Mouse (Mus musculus) forebrain, embryonic 10.5 days (tissue): ENCODE results near the gene Wapl. TPM values are rescaled to one million over a fixed set of nuclear protein-coding genes. Genes with fewer than 3 reads are reported as not detected.

Experiments used
- DNase-seq: peaks from one replicate; pipeline ENCODE4 v3.0.0-alpha.2; 2017; ENCODE audit warnings: low spot score; ENCODE audit errors: extremely low spot score
- H3K27ac ChIP-seq: fragments of 300-500 bp; sonication (generic); 2 replicates; pipeline ENCODE4 v1.5.1; 2016; ENCODE audit warnings: mild to moderate bottlenecking
- H3K27me3 ChIP-seq: fragments of 300-500 bp; sonication (generic); 2 replicates; pipeline ENCODE4 v1.6.1; 2016; ENCODE audit warnings: mild to moderate bottlenecking; ENCODE audit not compliant: poor library complexity, severe bottlenecking
- H3K36me3 ChIP-seq: fragments of 300-500 bp; sonication (generic); replicated peaks from 2 replicates; pipeline ENCODE4 v1.6.1; 2016; ENCODE audit warnings: mild to moderate bottlenecking, moderate library complexity
- H3K4me1 ChIP-seq: fragments of 300-500 bp; sonication (generic); 2 replicates; pipeline ENCODE4 v1.6.1; 2016
- H3K4me3 ChIP-seq: fragments of 300-500 bp; sonication (generic); 2 replicates; pipeline ENCODE4 v1.5.1; 2016; ENCODE audit warnings: mild to moderate bottlenecking, moderate library complexity
- H3K9me3 ChIP-seq: fragments of 300-500 bp; sonication (generic); 2 replicates; pipeline ENCODE4 v1.6.1; 2016; ENCODE audit warnings: mild to moderate bottlenecking, moderate library complexity
- WGBS: fragments of 180-500 bp; shearing (Covaris S2); methylation state at CpG from one replicate; pipeline ENCODE4 v1.1.7; 2016; 5-methylcytosine and 5-hydroxymethylcytosine counted together
- polyA plus RNA-seq: library from polyadenylated mRNA; unstranded; fragments of >200 nt; fragmentation: Nextera tagmentation; extraction: Ambion mirVana; gene quantifications from 2 replicates; pipeline ENCODE4 v1.2.1, GENCODE M21; 2016

Wapl gene
- polyA plus RNA-seq, 1 experiment from 2014 or later = 25.7 TPM

GRCm38 (mm10) chr14:34769021-34769566 lies 95.4 kb downstream of the Wapl start:
- peak overlapping the region; percentile 60 for H3K27ac ChIP-seq
- H3K27me3 ChIP-seq = peaks cover 27% of the 10 kb centered on the region
- no peaks in the 10 kb centered on the region for H3K36me3 ChIP-seq

GRCm38 (mm10) chr14:34769567-34770158 lies 95.9 kb downstream of the Wapl start:
- Histone ChIP-seq H3K27me3 (peaks cover 27% of the 10 kb centered on the region), H3K36me3 (no peaks in the 10 kb centered on the region), H3K4me1 (peaks cover 22% of the 10 kb centered on the region), H3K4me3 (peak overlapping the region; percentile 61), H3K9me3 (no peaks in the 10 kb centered on the region), H3K27ac (peak overlapping the region; percentile 60)
- WGBS = 18% methylated on average over 32 of the region's 32 CpGs
- peak; percentile 51 for DNase-seq

More at GRCm38 (mm10) chr14:34769021-34769566, 95.4 kb downstream of the Wapl start:
- H3K4me3 ChIP-seq = peak overlapping the region; percentile 61
- no peaks in the 10 kb centered on the region for H3K9me3 ChIP-seq
- peak; percentile 82 for DNase-seq
- H3K4me1 ChIP-seq = peaks cover 23% of the 10 kb centered on the region
- 0% methylated on average over 36 of the region's 36 CpGs for WGBS

GRCm38 (mm10) chr14:34770467-34770866 lies 96.7 kb downstream of the Wapl start:
- 83% methylated on average over 6 of the region's 6 CpGs for WGBS
- peaks cover 27% of the 10 kb centered on the region for H3K27me3 ChIP-seq
- H3K4me1 ChIP-seq = peaks cover 22% of the 10 kb centered on the region

DNA sequence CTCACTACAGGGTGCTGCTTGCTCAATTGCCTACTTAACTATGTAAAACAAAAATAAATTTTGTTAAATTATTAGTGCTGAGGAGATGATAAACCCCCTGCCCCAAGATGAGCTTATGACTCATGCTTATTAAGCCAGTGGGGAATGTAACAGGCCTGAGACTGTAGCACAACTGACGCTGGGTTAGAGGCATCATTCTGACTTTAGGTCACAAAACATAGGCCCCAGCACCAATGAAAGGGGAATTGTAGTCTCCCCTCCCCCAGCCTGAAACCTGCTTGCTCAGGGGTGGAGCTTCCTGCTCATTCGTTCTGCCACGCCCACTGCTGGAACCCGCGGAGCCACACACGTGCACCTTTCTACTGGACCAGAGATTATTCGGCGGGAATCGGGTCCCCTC lies 97.9 kb downstream of the Wapl start:
- no peak overlapping the region for H3K27ac ChIP-seq
- no peak overlapping the region for H3K4me3 ChIP-seq
- H3K27me3 ChIP-seq = peaks cover 27% of the 10 kb centered on the region
- peaks cover 22% of the 10 kb centered on the region for H3K4me1 ChIP-seq
- DNase-seq = no peak
- H3K36me3 ChIP-seq = no peaks in the 10 kb centered on the region
- WGBS = 21% methylated on average over 9 of the region's 9 CpGs
- H3K9me3 ChIP-seq = no peaks in the 10 kb centered on the region

More at GRCm38 (mm10) chr14:34770467-34770866, 96.7 kb downstream of the Wapl start:
- no peaks in the 10 kb centered on the region for H3K9me3 ChIP-seq
- H3K4me3 ChIP-seq = no peak overlapping the region
- no peak for DNase-seq
- H3K36me3 ChIP-seq = no peaks in the 10 kb centered on the region
- H3K27ac ChIP-seq = no peak overlapping the region

DNA sequence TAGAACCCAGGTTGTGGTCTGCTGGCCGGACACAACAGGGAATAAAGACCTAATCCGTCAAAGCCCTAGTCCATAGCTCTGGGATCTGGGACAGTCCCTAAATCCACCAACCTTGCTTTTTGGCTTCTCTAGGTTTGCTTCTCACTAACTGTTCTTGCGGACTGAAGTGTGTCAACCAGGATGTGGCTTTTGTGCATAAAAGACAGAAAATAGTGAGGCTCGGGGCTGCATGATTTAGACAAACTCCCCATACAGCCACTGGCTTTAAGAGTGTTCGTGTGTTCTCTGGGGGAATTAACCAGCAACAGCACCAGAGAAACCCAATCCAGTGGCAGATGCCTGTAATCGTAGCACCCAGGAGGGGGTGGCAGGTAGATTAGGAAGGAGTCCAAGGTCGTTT lies 98.4 kb downstream of the Wapl start:
- DNase-seq = no peak
- Histone ChIP-seq H3K4me1 (peaks cover 22% of the 10 kb centered on the region), H3K27ac (no peak overlapping the region), H3K4me3 (no peak overlapping the region), H3K36me3 (no peaks in the 10 kb centered on the region), H3K9me3 (no peaks in the 10 kb centered on the region), H3K27me3 (peaks cover 30% of the 10 kb centered on the region)
- 63% methylated on average over 7 of the region's 7 CpGs for WGBS

- 83% methylated on average over 3 of the region's 3 CpGs for WGBS
- Histone ChIP-seq H3K36me3 (no peaks in the 10 kb centered on the region), H3K27ac (no peak overlapping the region), H3K4me1 (peaks cover 16% of the 10 kb centered on the region), H3K4me3 (no peak overlapping the region), H3K27me3 (peaks cover 36% of the 10 kb centered on the region), H3K9me3 (no peaks in the 10 kb centered on the region)
- DNase-seq = no peak
Observed at GRCm38 (mm10) chr14:34773681-34774080, 100.0 kb downstream of the Wapl start.

DNA sequence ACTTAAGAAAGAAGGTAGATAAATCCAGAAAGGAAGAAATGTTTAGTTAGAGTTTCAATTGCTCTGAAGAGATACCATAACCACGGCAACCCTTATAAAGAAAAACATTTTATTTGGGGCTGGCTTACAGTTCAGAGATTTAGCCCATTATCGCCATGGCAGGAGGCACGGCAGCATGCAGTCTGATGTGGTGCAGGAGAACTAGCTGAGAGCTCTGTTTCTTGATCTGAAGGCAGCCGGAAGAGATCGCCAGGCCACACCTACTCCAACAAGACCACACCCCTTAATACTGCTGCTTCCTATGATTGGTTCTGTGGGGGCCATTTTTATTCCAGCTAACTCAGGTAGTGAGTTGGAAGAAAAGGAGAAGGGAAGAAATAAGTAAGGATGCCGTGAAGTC lies 100.5 kb downstream of the Wapl start:
- Histone ChIP-seq H3K27ac (no peak overlapping the region), H3K9me3 (no peaks in the 10 kb centered on the region), H3K4me3 (no peak overlapping the region), H3K27me3 (peaks cover 32% of the 10 kb centered on the region), H3K4me1 (peaks cover 10% of the 10 kb centered on the region), H3K36me3 (no peaks in the 10 kb centered on the region)
- WGBS = 89% methylated on average over 6 of the region's 6 CpGs
- DNase-seq = no peak

GRCm38 (mm10) chr14:34776719-34777385 lies 103.1 kb downstream of the Wapl start:
- no peak overlapping the region for H3K27ac ChIP-seq
- DNase-seq = no peak
- H3K9me3 ChIP-seq = no peaks in the 10 kb centered on the region
- H3K27me3 ChIP-seq = peaks cover 13% of the 10 kb centered on the region
- H3K36me3 ChIP-seq = no peaks in the 10 kb centered on the region
- WGBS = 88% methylated on average over 12 of the region's 12 CpGs
- H3K4me1 ChIP-seq = no peaks in the 10 kb centered on the region
- no peak overlapping the region for H3K4me3 ChIP-seq

GRCm38 (mm10) chr14:34777810-34778209 lies 104.1 kb downstream of the Wapl start:
- peak; percentile 57 for DNase-seq
- 18% methylated on average over 10 of the region's 10 CpGs for WGBS
- peaks cover 9% of the 10 kb centered on the region for H3K27me3 ChIP-seq
- no peaks in the 10 kb centered on the region for H3K36me3 ChIP-seq
- H3K9me3 ChIP-seq = no peaks in the 10 kb centered on the region
- H3K4me3 ChIP-seq = no peak overlapping the region
- H3K4me1 ChIP-seq = no peaks in the 10 kb centered on the region
- no peak overlapping the region for H3K27ac ChIP-seq

DNA sequence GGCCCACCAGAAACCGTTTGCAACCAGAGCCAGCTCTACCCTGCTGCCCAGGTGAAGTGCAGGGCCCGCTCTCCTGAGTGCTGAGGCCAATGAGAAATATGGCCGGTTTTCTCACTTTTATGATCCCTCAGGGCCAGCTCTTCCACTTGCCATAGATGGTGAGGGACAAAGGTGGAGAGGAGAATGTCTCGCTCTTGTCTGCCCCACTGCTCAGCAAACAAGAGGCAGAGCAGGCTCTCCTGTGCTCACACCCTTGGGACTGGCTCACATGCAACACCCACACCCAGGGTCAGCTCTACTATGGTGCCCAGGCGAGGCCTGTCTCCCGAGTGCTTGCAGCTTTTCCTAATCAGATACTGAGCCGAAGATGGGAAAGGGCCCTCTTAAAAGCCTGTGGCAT lies 105.0 kb downstream of the Wapl start:
- Histone ChIP-seq H3K27ac (no peak overlapping the region), H3K4me3 (no peak overlapping the region), H3K27me3 (peaks cover 9% of the 10 kb centered on the region), H3K4me1 (no peaks in the 10 kb centered on the region), H3K9me3 (no peaks in the 10 kb centered on the region), H3K36me3 (no peaks in the 10 kb centered on the region)
- DNase-seq = no peak
- 84% methylated on average over 7 of the region's 7 CpGs for WGBS

GRCm38 (mm10) chr14:34793406-34794037 lies 119.8 kb downstream of the Wapl start:
- DNase-seq = no peak
- Histone ChIP-seq H3K4me1 (no peaks in the 10 kb centered on the region), H3K9me3 (peaks cover 9% of the 10 kb centered on the region; the same call in 1 of the 2 replicates), H3K4me3 (no peak overlapping the region), H3K27me3 (no peaks in the 10 kb centered on the region), H3K27ac (no peak overlapping the region), H3K36me3 (no peaks in the 10 kb centered on the region)
- WGBS = 83% methylated on average over 1 of the region's 1 CpGs
